In genomic region chr12:65172959-65173358, GRCm38 (mm10) we compare ENCODE assay signal across 8 mouse cellular contexts. TPM values are rescaled to one million over a fixed set of nuclear protein-coding genes. Genes with fewer than 3 reads are reported as not detected.
DNase-seq lines count a peak whose midpoint lies in the region; ATAC-seq and TF ChIP-seq lines count a peak whose summit lies in the region.
"Not testable (repeated sequence)": the region's sequence is repeated elsewhere in the genome, so short reads cannot be mapped to it uniquely, and the experiment has no call there.

No protein-coding gene starts in this region.

- H3K9me3 ChIP-seq in hindbrain, embryonic 11.5 days (ENCODE audit: control insufficient read depth, low read length); liver, embryonic 14.5 days (ENCODE audit: control insufficient read depth, low read length): not testable (repeated sequence)

- peak overlapping the region; percentile 69 for H3K4me3 ChIP-seq in hindbrain, embryonic 11.5 days (ENCODE audit: low read depth, low read length)
- peak overlapping the region; percentile 80 for H3K4me3 ChIP-seq in layer of hippocampus, adult 2 months
- peak overlapping the region; percentile 98 for H3K4me3 ChIP-seq in liver, embryonic 14.5 days (ENCODE audit: insufficient read depth in 1 of 2, low read depth in 2 of 2, low read length in 2 of 2)

- TF ChIP-seq EP300 in liver, embryonic 14.5 days (IDR thresholded peaks at IDR 0.05; ENCODE audit: low read depth) = not testable (repeated sequence)

- H3K27me3 ChIP-seq in hindbrain, embryonic 11.5 days (ENCODE audit: control insufficient read depth, insufficient read depth, low read length); liver, embryonic 14.5 days (ENCODE audit: control insufficient read depth, insufficient read depth, low read length); splenic B cell, adult 2 months (ENCODE audit: control insufficient read depth, insufficient read depth, low read length, poor library complexity, severe bottlenecking): not testable (repeated sequence)

- 28% methylated on average over 8 of the region's 8 CpGs for WGBS in hindbrain, embryonic 11.5 days
- WGBS in liver, embryonic 14.5 days (ENCODE audit: insufficient replicate concordance) = 11% methylated on average over 8 of the region's 8 CpGs

- DNase-seq in cerebellum, adult 8-10 months = peak; percentile 52
- DNase-seq in frontal cortex, postnatal 10 days (ENCODE audit: low spot score in 2 of 2) = peak; percentile 28 to 52
- not testable (repeated sequence) for DNase-seq in hindbrain, embryonic 11.5 days (ENCODE audit: low spot score)
- DNase-seq in layer of hippocampus, adult 2 months (ENCODE audit: low spot score in 2 of 2) = peak; percentile 26 to 58
- DNase-seq in liver, embryonic 14.5 days (ENCODE audit: low read depth in 3 of 3, low spot score in 3 of 3) = peak in 2 of 3 experiments; percentile 27 to 33
- peak; percentile 22 for DNase-seq in neural tube, embryonic 10.5 days (ENCODE audit: extremely low spot score, low spot score)
- peak; percentile 72 for DNase-seq in splenic B cell, adult 2 months (ENCODE audit: low read depth, low spot score)

- TF ChIP-seq CTCF in layer of hippocampus, adult 2 months (conservative IDR thresholded peaks at IDR 0.05) = peak; percentile 82
- TF ChIP-seq CTCF in liver, embryonic 14.5 days (IDR thresholded peaks at IDR 0.05; ENCODE audit: low read depth) = peak; percentile 76

- peak overlapping the region; percentile 88 for H3K27ac ChIP-seq in hindbrain, embryonic 11.5 days (ENCODE audit: low read depth, low read length)
- peak overlapping the region; percentile 97 for H3K27ac ChIP-seq in layer of hippocampus, adult 2 months
- H3K27ac ChIP-seq in liver, embryonic 14.5 days = peak overlapping the region; percentile 93

- not testable (repeated sequence) for H3K36me3 ChIP-seq in hindbrain, embryonic 11.5 days (ENCODE audit: control insufficient read depth, insufficient read depth, low read length); liver, embryonic 14.5 days (replicated peaks; ENCODE audit: control insufficient read depth, insufficient read depth, low read depth); splenic B cell, adult 2 months (ENCODE audit: control insufficient read depth, insufficient read depth, low read length, poor library complexity, severe bottlenecking)

- not testable (repeated sequence) for H3K9ac ChIP-seq in hindbrain, embryonic 11.5 days (ENCODE audit: low read depth, low read length)
- H3K9ac ChIP-seq in liver, embryonic 14.5 days (replicated peaks) = peak overlapping the region; percentile 87

- ATAC-seq in CD4-positive, CD25-positive, alpha-beta regulatory T cell, adult 4 months = peak; percentile 50
- peak; percentile 55 for ATAC-seq in hindbrain, embryonic 11.5 days (ENCODE audit: low FRiP score)
- ATAC-seq in liver, embryonic 14.5 days (ENCODE audit: insufficient read depth) = peak; percentile 58

- not testable (repeated sequence) for H3K4me2 ChIP-seq in hindbrain, embryonic 11.5 days (replicated peaks; ENCODE audit: low read depth, low read length)
- H3K4me2 ChIP-seq in liver, embryonic 14.5 days (ENCODE audit: low read depth) = peak overlapping the region; percentile 90

- not testable (repeated sequence) for H3K4me1 ChIP-seq in hindbrain, embryonic 11.5 days (replicated peaks; ENCODE audit: control insufficient read depth, insufficient read depth, low read length)
- peaks cover 8 to 12% of the 10 kb centered on the region in 2 experiments for H3K4me1 ChIP-seq in liver, embryonic 14.5 days (replicated peaks; ENCODE audit: control insufficient read depth in 2 of 2, insufficient read depth in 2 of 2, low read length in 1 of 2)

RNA-seq across cellular contexts. Expression of gene Mis18bp1, which starts 0.6 kb away (rescaled TPM):
- 1 to 10 TPM; 5.6 to 6.4 TPM for polyA plus RNA-seq in CD4-positive, CD25-positive, alpha-beta regulatory T cell, adult 4 months (2017; shearing (Covaris generic))
- polyA plus RNA-seq in hindbrain, embryonic 11.5 days (2014; fragmentation: Nextera tagmentation; extraction: Ambion mirVana) = 67.9 and 74.9 TPM in 2 replicates
- under 1 TPM; 0.23 to 0.49 TPM for total RNA-seq in layer of hippocampus, adult 2 months (2021)
- 8.2 and 14.7 TPM in 2 replicates for polyA plus RNA-seq in liver, embryonic 14.5 days (2012; rRNA removed)
- 36.4 and 36.7 TPM in 2 replicates for polyA plus RNA-seq in liver, embryonic 14.5 days (2014; fragmentation: Nextera tagmentation; extraction: Ambion mirVana)

RNA-seq across cellular contexts. Expression of gene Wdr20rt, which starts 52.4 kb away (rescaled TPM):
- not detected for polyA plus RNA-seq in CD4-positive, CD25-positive, alpha-beta regulatory T cell, adult 4 months (2017; shearing (Covaris generic))
- not detected in 2 replicates for polyA plus RNA-seq in hindbrain, embryonic 11.5 days (2014; fragmentation: Nextera tagmentation; extraction: Ambion mirVana)
- under 1 TPM in 1 of 2 experiments, not detected in 1; 0.22 TPM for total RNA-seq in layer of hippocampus, adult 2 months (2021)
- polyA plus RNA-seq in liver, embryonic 14.5 days (2012; rRNA removed) = not detected in 2 replicates
- polyA plus RNA-seq in liver, embryonic 14.5 days (2014; fragmentation: Nextera tagmentation; extraction: Ambion mirVana) = not detected in 2 replicates
